Mouse (Mus musculus) stomach, postnatal 0 days (tissue): ENCODE results near the gene Hexa. TPM values are rescaled to one million over a fixed set of nuclear protein-coding genes. Genes with fewer than 3 reads are reported as not detected.

Experiments
- ATAC-seq: fragments of 200-750 bp; cut with Nextera tagmentation; 2 replicates; pipeline ENCODE4 v1.8.0; 2017; ENCODE audit not compliant: low FRiP score, low TSS enrichment
- DNase-seq: peaks from one replicate; pipeline ENCODE4 v3.0.0-alpha.2; 2016; ENCODE audit warnings: low spot score
- H3K27ac ChIP-seq: fragments of 300-500 bp; sonication (generic); replicated peaks from 2 replicates; pipeline ENCODE4 v1.5.1; 2014; ENCODE audit warnings: mild to moderate bottlenecking, control low read depth
- H3K27me3 ChIP-seq: fragments of 300-500 bp; sonication (generic); 2 replicates; pipeline ENCODE4 v1.6.1; 2014; ENCODE audit warnings: low read length; ENCODE audit not compliant: control insufficient read depth, insufficient read depth
- H3K36me3 ChIP-seq: fragments of 300-500 bp; sonication (generic); 2 replicates; pipeline ENCODE4 v1.6.1; 2014; ENCODE audit warnings: low read length, mixed read lengths; ENCODE audit not compliant: control insufficient read depth, insufficient read depth
- H3K4me1 ChIP-seq: fragments of 300-500 bp; sonication (generic); replicated peaks from 2 replicates; pipeline ENCODE4 v1.6.1; 2014; ENCODE audit warnings: antibody characterized with exemption; ENCODE audit not compliant: control insufficient read depth, insufficient read depth
- H3K4me2 ChIP-seq: fragments of 300-500 bp; sonication (generic); replicated peaks from 2 replicates; pipeline ENCODE4 v1.6.1; 2014; ENCODE audit warnings: low read depth, mild to moderate bottlenecking, control low read depth, moderate library complexity
- H3K4me3 ChIP-seq: fragments of 300-500 bp; sonication (generic); 2 replicates; pipeline ENCODE4 v1.5.1; 2014; ENCODE audit warnings: low read depth, low read length, control low read depth
- H3K9ac ChIP-seq: fragments of 300-500 bp; sonication (generic); 2 replicates; pipeline ENCODE4 v1.6.1; 2014; ENCODE audit warnings: mild to moderate bottlenecking, low read length, control low read depth, mixed read lengths
- H3K9me3 ChIP-seq: fragments of 300-500 bp; sonication (generic); 2 replicates; pipeline ENCODE4 v1.6.1; 2016; ENCODE audit warnings: low read length; ENCODE audit not compliant: control insufficient read depth
- CTCF ChIP-seq: IDR thresholded peaks from 2 replicates; pipeline ENCODE4 v1.5.1; 2016; ENCODE audit warnings: antibody characterized with exemption, low read depth, mild to moderate bottlenecking, moderate library complexity
- EP300 ChIP-seq: optimal IDR thresholded peaks from 2 replicates; pipeline ENCODE3; 2016; ENCODE audit warnings: antibody characterized with exemption
- whole genome bisulfite sequencing: fragments of 180-500 bp; shearing (Covaris S2); extraction: QIAGEN DNeasy Blood & Tissue Kit; methylation state at CpG from one replicate; pipeline ENCODE4 v1.1.7; 2014; 5-methylcytosine and 5-hydroxymethylcytosine counted together
- polyA plus RNA-seq: library from polyadenylated mRNA; unstranded; fragments of >200 nt; fragmentation: Nextera tagmentation; extraction: Ambion mirVana; gene quantifications from 2 replicates; pipeline ENCODE4 v1.2.1, GENCODE M21; 2015

The Hexa gene
- polyA plus RNA-seq, 1 experiment from 2014 or later, result 39.2 TPM

GRCm38 (mm10) chr9:59547869-59548268 is 8.5 kb downstream of the Hexa start:
- no peak for DNase-seq
- WGBS, result 68% methylated on average over 1 of the region's 1 CpGs
- Histone ChIP-seq H3K9ac (no peak overlapping the region), H3K9me3 (no peaks in the 10 kb centered on the region), H3K4me1 (no peaks in the 10 kb centered on the region), H3K27ac (no peak overlapping the region), H3K4me3 (no peak overlapping the region), H3K36me3 (no peaks in the 10 kb centered on the region), H3K4me2 (no peak overlapping the region), H3K27me3 (no peaks in the 10 kb centered on the region)
- ATAC-seq, result no peak
- TF ChIP-seq EP300 (no peak), CTCF (no peak)

- no peaks in the 10 kb centered on the region for H3K9me3 ChIP-seq
- no peak for ATAC-seq
- H3K27me3 ChIP-seq, result no peaks in the 10 kb centered on the region
- H3K4me2 ChIP-seq, result no peak overlapping the region
- WGBS, result 50% methylated on average over 2 of the region's 2 CpGs
- no peak overlapping the region for H3K9ac ChIP-seq
- no peak overlapping the region for H3K4me3 ChIP-seq
- H3K4me1 ChIP-seq, result no peaks in the 10 kb centered on the region
- no peak for DNase-seq
- no peak overlapping the region for H3K27ac ChIP-seq
- no peak for TF ChIP-seq EP300
- TF ChIP-seq CTCF, result no peak
- no peaks in the 10 kb centered on the region for H3K36me3 ChIP-seq
Observed at GRCm38 (mm10) chr9:59548961-59549487, 9.7 kb downstream of the Hexa start.

DNA sequence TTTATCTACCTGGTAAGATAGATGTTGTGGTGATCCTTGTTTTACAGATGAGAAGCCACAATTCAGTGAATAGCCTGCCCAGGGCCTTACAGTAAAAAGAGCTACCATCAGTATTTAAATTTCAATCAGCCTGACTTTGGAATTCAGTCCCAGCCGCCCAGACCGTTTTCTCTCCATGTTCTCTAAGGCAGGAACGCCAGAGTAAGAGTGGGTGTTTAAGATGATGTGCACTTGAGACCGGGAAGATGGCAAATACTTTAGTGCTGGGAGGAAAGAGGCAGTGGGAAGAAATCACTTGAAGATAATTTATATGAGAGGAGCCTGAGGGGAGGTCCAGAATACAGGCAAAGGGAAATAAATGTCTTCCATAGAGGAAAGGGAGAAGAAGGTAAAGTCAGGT is 10.7 kb downstream of the Hexa start:
- Histone ChIP-seq H3K4me1 (no peaks in the 10 kb centered on the region), H3K4me2 (no peak overlapping the region), H3K27ac (no peak overlapping the region), H3K36me3 (no peaks in the 10 kb centered on the region), H3K27me3 (no peaks in the 10 kb centered on the region), H3K9me3 (no peaks in the 10 kb centered on the region), H3K4me3 (no peak overlapping the region), H3K9ac (no peak overlapping the region)
- WGBS, result 91% methylated on average over 4 of the region's 4 CpGs
- no peak for TF ChIP-seq EP300
- no peak for TF ChIP-seq CTCF
- ATAC-seq (no peak), DNase-seq (no peak)

DNA sequence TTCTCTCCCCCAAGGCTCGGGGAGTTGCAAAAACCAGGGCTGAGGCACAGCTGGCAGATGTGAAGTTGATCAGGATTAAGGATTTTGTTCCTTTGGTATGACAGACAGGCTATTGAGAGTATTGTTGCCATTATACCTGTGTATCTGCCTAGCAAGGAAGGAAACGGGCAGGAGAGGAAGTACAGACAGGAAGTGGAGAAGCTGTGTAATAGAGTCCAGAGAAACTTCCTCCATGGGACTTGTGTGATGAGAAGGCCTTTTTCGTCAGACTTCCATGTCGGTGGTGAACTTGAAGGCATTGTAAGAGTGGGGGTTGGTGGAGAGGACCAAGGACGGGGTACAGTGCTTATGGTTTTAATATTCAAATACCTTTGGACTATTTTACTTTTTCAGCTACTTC is 11.7 kb downstream of the Hexa start:
- ATAC-seq (no peak), DNase-seq (no peak)
- WGBS, result 77% methylated on average over 5 of the region's 5 CpGs
- Histone ChIP-seq H3K9me3 (no peaks in the 10 kb centered on the region), H3K9ac (no peak overlapping the region; the same call in 1 of the 2 replicates), H3K36me3 (no peaks in the 10 kb centered on the region), H3K4me2 (no peak overlapping the region), H3K4me1 (no peaks in the 10 kb centered on the region), H3K27ac (no peak overlapping the region), H3K4me3 (no peak overlapping the region), H3K27me3 (no peaks in the 10 kb centered on the region)
- TF ChIP-seq CTCF, result no peak
- no peak for TF ChIP-seq EP300

- H3K4me2 ChIP-seq, result no peak overlapping the region
- H3K36me3 ChIP-seq, result no peaks in the 10 kb centered on the region
- peak; percentile 81 for ATAC-seq
- H3K27ac ChIP-seq, result peak overlapping the region; percentile 53; the same call in 1 of the 2 replicates
- 49% methylated on average over 3 of the region's 3 CpGs for WGBS
- H3K4me3 ChIP-seq, result no peak overlapping the region
- no peak for TF ChIP-seq CTCF
- TF ChIP-seq EP300, result no peak
- DNase-seq, result peak; percentile 76
- H3K9ac ChIP-seq, result no peak overlapping the region
- no peaks in the 10 kb centered on the region for H3K9me3 ChIP-seq
- H3K27me3 ChIP-seq, result no peaks in the 10 kb centered on the region
- no peaks in the 10 kb centered on the region for H3K4me1 ChIP-seq
Observed at GRCm38 (mm10) chr9:59551620-59552031, 12.3 kb downstream of the Hexa start.

GRCm38 (mm10) chr9:59552610-59553009 is 13.3 kb downstream of the Hexa start:
- Histone ChIP-seq H3K27me3 (no peaks in the 10 kb centered on the region), H3K9me3 (no peaks in the 10 kb centered on the region), H3K4me3 (no peak overlapping the region), H3K9ac (no peak overlapping the region), H3K4me2 (no peak overlapping the region), H3K27ac (no peak overlapping the region), H3K4me1 (no peaks in the 10 kb centered on the region), H3K36me3 (no peaks in the 10 kb centered on the region)
- TF ChIP-seq CTCF (no peak), EP300 (no peak)
- no peak for DNase-seq
- no peak for ATAC-seq
- 84% methylated on average over 5 of the region's 5 CpGs for WGBS
